Mouse (Mus musculus) spleen, embryonic (tissue): ENCODE results near the gene Myo9a.

ENCODE experiments used
- CTCF ChIA-PET: fragments of 350-600 bp; sonication (Branson Sonifier 250); formaldehyde crosslinking; loops from one replicate; lab custom pipeline; 2022; lab: Charles Lee

The Myo9a gene

GRCm38 (mm10) chr9:59750267-59751065, at the start of gene Myo9a, which contains the start of gene Senp8:
Gene Myo9a (plus strand): TSS chr9:59750896.
Gene Senp8 (minus strand): TSS chr9:59750710.
- CTCF ChIA-PET = no interaction called here

- CTCF ChIA-PET = interaction anchor here (0.5 kb wide), 1 partner anchor 47 kb away, joined by 9 read pairs; no protein-coding TSS in a partner anchor
These were observed 49.6 kb upstream of the Myo9a start for GRCm38 (mm10) chr9:59701094-59701493.

- CTCF ChIA-PET = no interaction called here
These were observed 47.6 kb upstream of the Myo9a start for GRCm38 (mm10) chr9:59703099-59703498.

DNA sequence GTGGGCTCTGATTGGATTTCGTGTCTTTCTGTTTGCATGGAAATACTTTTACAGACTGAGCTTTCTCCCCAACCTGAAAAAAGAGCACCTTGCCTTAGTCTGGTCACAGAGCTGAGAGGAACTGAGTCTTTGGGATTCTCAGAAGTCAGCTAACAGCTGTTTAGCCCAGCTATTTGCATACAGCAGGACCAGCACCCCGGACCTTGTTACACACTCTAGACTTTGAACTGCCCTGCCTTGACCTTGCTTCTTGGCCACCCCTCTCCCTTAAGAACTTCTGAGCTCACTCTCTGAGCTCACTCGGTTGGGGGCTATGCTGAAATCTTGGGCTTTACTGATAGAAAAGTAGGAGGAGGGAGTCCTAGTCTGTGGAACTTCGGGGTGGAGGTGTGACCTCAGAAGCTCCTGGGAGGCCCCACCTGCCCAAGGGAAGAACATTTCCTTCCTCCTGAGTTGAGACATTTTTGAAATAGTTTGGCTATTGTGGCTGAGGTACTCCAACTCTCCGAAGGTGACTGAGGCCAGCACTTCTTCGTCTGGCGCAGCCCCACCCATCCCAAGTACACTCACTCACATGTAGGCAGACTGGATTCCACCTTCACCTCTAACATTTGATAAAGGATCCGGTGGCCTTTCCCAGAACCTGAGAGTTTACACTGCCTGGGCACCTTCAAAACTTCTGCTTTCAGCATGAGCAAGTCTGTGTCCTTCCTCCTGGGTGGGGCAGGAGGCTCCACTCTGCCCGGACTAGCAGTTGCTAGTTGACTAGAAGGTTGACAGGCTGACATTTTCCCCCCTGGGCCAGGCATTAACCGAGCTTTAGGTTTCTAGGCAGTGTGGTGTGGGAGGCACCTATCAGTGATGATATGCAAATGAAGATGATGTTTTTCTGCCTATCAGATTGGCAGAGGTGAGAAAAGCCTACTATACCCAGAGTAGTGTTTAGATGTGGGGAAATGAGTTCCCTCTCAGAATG, 43.6 kb upstream of the Myo9a start:
- CTCF ChIA-PET = no interaction called here

DNA sequence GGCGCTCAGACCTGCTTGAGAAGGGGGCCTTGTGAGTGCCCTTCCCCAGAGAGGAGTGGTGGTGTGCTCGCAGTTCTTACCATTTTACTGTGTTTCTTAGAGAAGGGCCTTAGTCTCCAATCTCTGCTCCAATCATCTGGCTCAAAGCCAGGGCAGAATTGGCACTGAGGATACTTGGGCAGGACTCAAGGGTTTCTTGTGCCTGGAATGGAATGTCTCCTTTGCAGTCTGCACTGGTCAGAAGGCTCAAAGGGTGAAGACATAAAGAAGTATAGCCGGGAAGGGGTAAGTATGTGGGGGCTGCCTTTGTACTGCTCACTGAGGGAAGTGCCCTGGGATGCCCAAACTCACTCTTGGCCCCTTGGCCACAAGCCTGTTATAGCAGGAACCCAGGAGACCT, 41.5 kb upstream of the Myo9a start:
- CTCF ChIA-PET = interaction anchor here (0.5 kb wide), 1 partner anchor 536 kb away, joined by 5 read pairs; no protein-coding TSS in a partner anchor

- CTCF ChIA-PET = no interaction called here
These were observed 34.3 kb upstream of the Myo9a start for GRCm38 (mm10) chr9:59716275-59716898.

- CTCF ChIA-PET = no interaction called here
These were observed 32.5 kb upstream of the Myo9a start for GRCm38 (mm10) chr9:59718237-59718636.

DNA sequence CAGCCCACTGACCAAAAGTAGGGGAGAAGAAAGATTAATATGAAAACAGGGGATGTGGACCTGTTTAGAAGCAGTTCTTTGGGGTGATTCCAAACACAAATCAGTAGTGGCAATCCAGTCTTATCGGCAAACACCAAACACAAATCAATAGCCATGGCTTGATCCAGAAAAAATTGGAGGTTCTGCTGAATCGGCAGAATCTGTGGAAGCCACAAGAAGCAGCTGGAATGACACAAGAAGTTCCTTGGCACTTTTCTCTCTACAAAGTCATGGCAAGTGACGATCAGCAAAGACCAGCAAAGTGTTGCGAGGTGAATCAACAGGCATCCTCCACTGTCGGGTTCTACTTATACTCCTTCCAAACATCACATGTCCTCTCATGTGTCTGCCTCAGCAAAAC, 29.6 kb upstream of the Myo9a start:
- CTCF ChIA-PET = no interaction called here

- CTCF ChIA-PET = interaction anchor here (0.7 to 1.2 kb wide), 2 partner anchors 246 to 326 kb away, joined by 3 read pairs; no protein-coding TSS in a partner anchor
These were observed 27.5 kb upstream of the Myo9a start for GRCm38 (mm10) chr9:59723096-59723657.

DNA sequence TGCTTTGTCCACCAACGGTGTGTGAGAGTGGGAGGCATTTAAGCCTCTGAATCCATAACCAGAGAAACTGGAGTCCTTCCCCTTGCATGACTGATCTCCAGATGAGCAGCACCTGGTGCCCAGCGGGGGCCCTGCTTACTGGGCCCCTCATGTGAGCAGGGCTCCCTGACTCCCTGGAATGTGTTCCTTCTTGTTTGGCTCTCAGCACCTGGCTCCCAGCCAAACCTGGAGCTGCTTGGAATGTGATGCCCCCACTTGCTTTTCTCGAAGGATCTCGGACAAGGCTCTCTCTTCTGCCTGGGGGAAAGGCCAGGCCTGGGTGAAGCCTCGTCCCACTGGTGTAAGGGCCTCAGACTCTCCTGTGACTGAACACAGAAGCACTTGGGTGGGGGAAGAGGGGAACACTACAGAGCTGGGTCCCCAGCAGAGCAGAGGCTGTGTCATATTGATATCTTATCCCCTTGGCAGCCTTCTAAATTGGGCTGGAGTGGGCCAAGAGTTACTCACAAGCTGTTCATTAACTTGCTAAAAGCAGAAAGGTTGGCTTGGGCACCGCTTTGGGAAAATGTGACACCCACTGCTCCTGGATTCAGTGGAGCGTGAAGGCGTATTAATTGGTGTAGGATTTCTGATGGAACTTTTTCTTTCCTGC, 26.8 kb upstream of the Myo9a start:
- CTCF ChIA-PET = interaction anchor here (1.2 kb wide), 1 partner anchor 245 kb away, joined by 3 read pairs; no protein-coding TSS in a partner anchor

DNA sequence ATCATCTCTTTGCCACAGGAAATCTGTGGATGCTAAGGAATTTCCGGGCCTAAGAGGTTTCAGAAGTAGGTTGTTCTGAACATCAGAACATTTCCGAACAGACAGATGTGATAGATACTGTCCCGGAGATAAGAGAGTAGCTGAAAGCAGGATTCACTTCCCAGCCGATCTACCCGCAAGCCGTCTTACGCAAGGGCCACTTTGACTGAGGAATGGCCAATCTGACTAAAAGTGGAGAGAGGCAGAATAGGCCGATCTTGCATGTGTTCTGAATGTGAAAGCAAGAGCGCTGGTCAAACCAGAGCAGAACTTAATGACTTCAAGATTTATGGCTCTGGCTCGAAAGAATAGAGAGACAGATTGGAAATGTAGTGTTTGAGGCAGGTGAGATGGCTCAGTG, 25.2 kb upstream of the Myo9a start:
- CTCF ChIA-PET = no interaction called here

GRCm38 (mm10) chr9:59727569-59728286, 23.0 kb upstream of the Myo9a start:
- CTCF ChIA-PET = interaction anchor here (0.6 kb wide), 1 partner anchor 104 kb away, joined by 4 read pairs; no protein-coding TSS in a partner anchor

DNA sequence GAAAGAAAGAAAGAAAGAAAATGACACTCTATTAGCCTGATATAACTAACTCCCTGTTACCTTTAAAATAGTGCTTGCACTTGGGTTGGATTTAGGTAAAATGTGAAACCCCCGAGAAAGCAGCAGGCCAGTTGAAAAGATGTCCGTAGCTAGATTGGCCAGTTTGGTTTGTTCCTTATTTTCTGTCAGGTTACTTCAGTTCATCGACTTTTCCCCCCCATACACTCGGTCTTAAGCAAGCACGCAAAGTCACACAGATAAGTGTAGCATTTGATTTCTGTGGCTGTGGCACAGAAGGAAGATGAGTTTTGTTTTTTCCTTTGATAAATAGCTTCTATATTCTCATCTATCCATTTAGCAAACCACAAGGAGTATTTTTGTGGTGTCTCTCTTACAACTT, 19.6 kb upstream of the Myo9a start:
- CTCF ChIA-PET = no interaction called here

DNA sequence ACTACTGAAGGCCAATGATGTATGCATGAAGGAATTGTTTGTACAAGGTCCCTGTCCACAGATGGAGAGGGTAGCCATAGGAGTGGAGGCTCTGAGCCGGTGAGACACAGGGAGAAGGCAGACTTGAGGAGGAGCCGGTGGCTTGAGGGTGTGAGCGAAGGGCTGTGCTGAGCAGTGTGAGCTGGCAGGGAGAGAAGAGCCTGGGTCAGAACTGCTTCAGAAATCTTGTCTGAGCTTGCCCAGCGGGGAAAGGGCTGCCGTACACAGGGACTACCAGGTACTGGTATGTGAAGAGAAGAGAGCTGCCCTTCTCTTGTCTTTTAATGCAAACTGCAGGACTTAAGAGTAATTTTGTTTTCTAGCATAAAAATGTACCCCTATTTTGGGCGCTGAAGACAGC, 17.6 kb upstream of the Myo9a start:
- CTCF ChIA-PET = no interaction called here

DNA sequence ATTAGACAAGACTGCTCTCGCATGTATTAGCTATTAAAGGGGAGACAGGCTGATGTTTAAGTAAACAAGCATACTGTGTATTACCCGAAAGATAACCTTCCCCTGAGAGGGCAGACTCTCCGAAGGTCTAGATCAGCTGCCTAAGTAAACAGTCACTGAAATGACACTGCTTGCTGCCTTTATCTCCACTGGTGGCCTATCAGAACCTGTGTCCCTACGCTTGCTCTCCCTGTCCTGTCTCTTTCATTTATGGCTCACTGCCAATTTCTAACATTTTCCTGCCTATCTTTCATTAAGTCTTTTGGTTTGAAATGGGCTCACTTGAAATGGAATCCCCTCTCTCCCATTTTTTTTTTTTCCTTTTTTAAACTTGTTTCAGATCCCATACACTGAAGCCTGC, 15.3 kb upstream of the Myo9a start:
- CTCF ChIA-PET = no interaction called here

DNA sequence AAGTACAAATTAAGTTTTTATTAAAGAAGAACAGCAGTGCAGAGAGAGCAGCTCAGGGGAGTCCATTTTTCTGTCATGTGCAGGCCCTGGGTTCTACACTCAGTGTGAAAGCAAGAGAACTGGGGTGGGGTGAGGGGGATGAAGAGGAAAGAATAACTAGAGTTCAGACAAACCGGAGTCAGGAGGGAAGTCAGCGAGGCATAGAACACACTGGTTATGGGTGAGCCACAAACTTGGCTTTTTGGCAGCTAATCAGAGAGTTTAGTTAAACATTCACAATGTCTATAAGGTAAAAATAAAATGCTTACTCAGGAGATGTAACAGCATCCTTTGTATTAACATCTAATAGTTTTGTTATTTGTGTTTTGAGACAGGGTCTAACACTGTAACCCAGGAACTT, 10.1 kb upstream of the Myo9a start:
- CTCF ChIA-PET = no interaction called here

- CTCF ChIA-PET = no interaction called here
These were observed 6.8 kb upstream of the Myo9a start for GRCm38 (mm10) chr9:59743903-59744302.

GRCm38 (mm10) chr9:59748387-59748786, 2.3 kb upstream of the Myo9a start:
- CTCF ChIA-PET = interaction anchor here (0.7 kb wide), 1 partner anchor 47 kb away, joined by 9 read pairs; no protein-coding TSS in a partner anchor

GRCm38 (mm10) chr9:59748969-59749368, 1.7 kb upstream of the Myo9a start:
- CTCF ChIA-PET = interaction anchor here (0.6 kb wide), 1 partner anchor 318 kb away, joined by 3 read pairs; no protein-coding TSS in a partner anchor
